Mouse (Mus musculus) CH12.LX (cell line): ENCODE results near the gene Rbm8a. TPM values are rescaled to one million over a fixed set of nuclear protein-coding genes. Genes with fewer than 3 reads are reported as not detected.

Experiments
- DNase-seq: peaks from one replicate; pipeline ENCODE4 v3.0.0-alpha.2; 2013; ENCODE audit errors: extremely low read depth
- H3K27ac ChIP-seq: 2 replicates; pipeline ENCODE4 v1.5.1; 2012; ENCODE audit warnings: low read depth, mild to moderate bottlenecking, control low read depth, moderate library complexity; ENCODE audit not compliant: insufficient read depth
- H3K27me3 ChIP-seq: replicated peaks from 2 replicates; pipeline ENCODE3; 2012; ENCODE audit warnings: inconsistent platforms
- H3K36me3 ChIP-seq, 2 experiments: replicated peaks in 1 of 2; 2 replicates each; pipeline versions ENCODE3 to v1.6.1; 2012; ENCODE audit warnings: inconsistent platforms in 1 of 2, low read length in 1 of 2, mild to moderate bottlenecking in 1 of 2, mixed read lengths in 1 of 2, moderate library complexity in 1 of 2; ENCODE audit not compliant: control insufficient read depth in 1 of 2, insufficient read depth in 1 of 2
- H3K4me1 ChIP-seq, 2 experiments: 2 replicates each; pipeline ENCODE4 v1.6.1; 2012; ENCODE audit warnings: inconsistent platforms in 1 of 2, moderate library complexity in 1 of 2; ENCODE audit not compliant: insufficient read depth in 2 of 2, control insufficient read depth in 1 of 2
- H3K4me2 ChIP-seq: 2 replicates; pipeline ENCODE4 v1.6.1; 2012; ENCODE audit warnings: low read depth, mild to moderate bottlenecking, control low read depth; ENCODE audit not compliant: poor library complexity, insufficient read depth, severe bottlenecking
- H3K4me3 ChIP-seq, 3 experiments: fragments of 150-350 bp in 1 of 3; sonication (generic) in 1 of 3; replicated peaks in 1 of 3; 2 replicates each; pipeline versions ENCODE3 to v1.5.1; 2011 to 2012; ENCODE audit warnings: low read depth in 2 of 3, low read length in 2 of 3, mild to moderate bottlenecking in 2 of 3, moderate library complexity in 2 of 3, control low read depth in 1 of 3, improper control_type of control experiment in 1 of 3, inconsistent platforms in 1 of 3, mixed read lengths in 1 of 3; ENCODE audit not compliant: poor library complexity in 1 of 3
- H3K79me2 ChIP-seq: replicated peaks from 2 replicates; pipeline ENCODE4 v1.6.1; 2012; ENCODE audit warnings: mild to moderate bottlenecking, moderate library complexity; ENCODE audit not compliant: control insufficient read depth, poor library complexity, insufficient read depth, severe bottlenecking; ENCODE audit errors: extremely low read depth
- H3K9ac ChIP-seq: 2 replicates; pipeline ENCODE4 v1.6.1; 2012; ENCODE audit warnings: low read depth, mild to moderate bottlenecking, control low read depth, moderate library complexity; ENCODE audit not compliant: insufficient read depth
- H3K9me3 ChIP-seq: replicated peaks from 2 replicates; pipeline ENCODE3; 2012; ENCODE audit warnings: low read length, inconsistent platforms, mixed read lengths
- CTCF ChIP-seq, 2 experiments: IDR thresholded peaks in 1 of 2; conservative IDR thresholded peaks in 1 of 2; 2 replicates each; pipeline ENCODE4 v1.5.1; 2011 to 2012; ENCODE audit warnings: low read depth in 2 of 2, low read length in 2 of 2, improper control_type of control experiment in 1 of 2, inconsistent platforms in 1 of 2, mild to moderate bottlenecking in 1 of 2, moderate library complexity in 1 of 2
- E2F4 ChIP-seq: IDR thresholded peaks from 2 replicates; pipeline ENCODE4 v1.6.1; 2011; ENCODE audit warnings: low read depth, low read length, improper control_type of control experiment; ENCODE audit not compliant: insufficient replicate concordance
- HCFC1 ChIP-seq: IDR thresholded peaks from 2 replicates; pipeline ENCODE4 v1.6.1; 2012; ENCODE audit warnings: low read depth, mild to moderate bottlenecking, inconsistent platforms, low read length, improper control_type of control experiment
- JUN ChIP-seq: IDR thresholded peaks from 2 replicates; pipeline ENCODE4 v1.6.1; 2011; ENCODE audit warnings: low read depth, mild to moderate bottlenecking, low read length, improper control_type of control experiment, moderate library complexity; ENCODE audit not compliant: insufficient read depth
- MXI1 ChIP-seq: IDR thresholded peaks from 2 replicates; pipeline ENCODE4 v1.6.1; 2011; ENCODE audit warnings: mild to moderate bottlenecking, low read depth, low read length, improper control_type of control experiment
- POLR2A ChIP-seq: IDR thresholded peaks from 2 replicates; pipeline ENCODE4 v1.6.1; 2011; ENCODE audit warnings: low read depth, mild to moderate bottlenecking, improper control_type of control experiment, low read length
- RAD21 ChIP-seq: IDR thresholded peaks from 2 replicates; pipeline ENCODE4 v1.6.1; 2011; ENCODE audit warnings: low read depth, mild to moderate bottlenecking, low read length, improper control_type of control experiment, moderate library complexity
- SMC3 ChIP-seq: IDR thresholded peaks from 2 replicates; pipeline ENCODE4 v1.6.1; 2011; ENCODE audit warnings: low read depth, low read length, improper control_type of control experiment
- USF2 ChIP-seq: conservative IDR thresholded peaks from 2 replicates; pipeline ENCODE4 v1.6.1; 2011; ENCODE audit warnings: low read depth, low read length, improper control_type of control experiment
- ZKSCAN1 ChIP-seq: IDR thresholded peaks from 2 replicates; pipeline ENCODE4 v1.6.1; 2012; ENCODE audit warnings: low read depth, inconsistent platforms, low read length, improper control_type of control experiment, borderline replicate concordance
- dilution Hi-C: fragments of 300-500 bp; cut with MboI; formaldehyde crosslinking; loops from 2 replicates; pipeline ENCODE4 v1.14.3; 2020; ENCODE audit warnings: low sequenced_read_pairs; ENCODE audit not compliant: extremely low pct_unique_long_range_greater_than_20kb, extremely low pct_ligation_motif_present
- in situ Hi-C: fragments of 300-500 bp; cut with MboI; formaldehyde crosslinking; loops from 3 replicates; pipeline ENCODE4 v1.14.3; 2019; ENCODE audit warnings: low sequenced_read_pairs, low pct_ligation_motif_present, low pct_unique_long_range_greater_than_20kb, mixed read lengths
- polyA plus RNA-seq: library from polyadenylated mRNA; unstranded; fragments of >175 nt; gene quantifications from 2 replicates; pipeline ENCODE4 v1.2.1, GENCODE M21; 2012; ENCODE audit warnings: low read depth; ENCODE audit not compliant: insufficient read length
- total RNA-seq, 2 experiments: library from RNA; depleted of rRNA; stranded (reverse); fragments of 300-350 nt in 1 of 2; fragments of >200 nt in 1 of 2; gene quantifications; 2 replicates each; pipeline ENCODE4 v1.2.3; 2012 to 2014

Rbm8a gene
- total and polyA plus RNA-seq, 3 experiments = 59.7 to 187 (median 80.3) TPM

- Histone ChIP-seq H3K4me1 (peaks cover 6 to 21% of the 10 kb centered on the region in 2 experiments), H3K27me3 (no peaks in the 10 kb centered on the region), H3K9me3 (no peaks in the 10 kb centered on the region), H3K9ac (no peak overlapping the region)
- in situ Hi-C loops = no loop called here
- no peak for TF ChIP-seq USF2
- TF ChIP-seq CTCF (conservative IDR thresholded peaks at IDR 0.05 in 1 of 2, IDR thresholded peaks at IDR 0.05 in 1 of 2; ENCODE audit: low read depth in 2 of 2, low read length in 2 of 2) = peak in 1 of 2 experiments; percentile 83
- peak; percentile 63 for TF ChIP-seq SMC3
- no peak for TF ChIP-seq JUN
- TF ChIP-seq RAD21 = peak; percentile 75
- TF ChIP-seq, all 38 proteins: peak for 3
- Histone ChIP-seq H3K79me2 (peaks cover 6% of the 10 kb centered on the region; the same call in 1 of the 2 replicates), H3K27ac (no peak overlapping the region), H3K4me2 (no peak overlapping the region), H3K36me3 (peaks cover 24 to 67% of the 10 kb centered on the region in 2 experiments), H3K4me3 (no peak overlapping the region)
- peak; percentile 67 for DNase-seq
- dilution Hi-C loops = no loop called here
Observed at GRCm38 (mm10) chr3:96639219-96639618, 9.5 kb downstream of the Rbm8a start.

DNA sequence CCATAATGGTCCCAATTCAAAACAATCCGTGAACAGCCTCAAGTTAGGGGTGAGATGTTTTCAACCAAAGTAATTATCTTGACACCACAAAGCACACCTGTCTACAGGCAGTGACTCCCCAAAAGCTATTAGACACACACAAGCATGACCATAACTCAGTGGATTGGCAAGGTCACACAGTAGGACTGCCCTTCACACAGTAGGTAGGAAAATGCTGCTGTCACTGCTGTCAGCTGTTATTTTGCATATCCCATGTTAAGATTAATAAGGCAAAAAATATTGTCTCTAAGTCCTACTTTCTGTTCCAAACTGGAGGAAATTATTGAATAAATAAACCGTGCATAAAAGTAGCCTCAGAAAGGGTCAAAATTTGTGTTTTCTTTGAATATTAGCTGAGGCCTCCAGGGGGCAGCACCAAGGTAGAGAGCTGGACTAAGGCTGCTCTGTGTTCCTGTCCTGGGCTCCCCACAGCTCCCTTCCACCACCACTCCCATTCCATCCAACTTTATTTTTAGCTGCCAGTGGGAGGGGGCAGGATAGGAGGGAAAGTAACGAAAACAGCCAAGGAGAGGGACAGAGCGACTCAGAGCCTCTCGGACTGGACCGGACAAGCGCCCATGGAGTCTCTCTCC is 15.4 kb downstream of the Rbm8a start, which contains the start of gene Itga10:
Gene Itga10 (plus strand): TSS at position 567 of the 632 bp plus-strand sequence.
- peaks cover 21 to 79% of the 10 kb centered on the region in 2 experiments for H3K36me3 ChIP-seq
- H3K4me3 ChIP-seq = no peak within 1 kb of the TSS
- dilution Hi-C loops (no loop called here), in situ Hi-C loops (loop anchor here (5.0 kb wide), 1 partner anchor 103 kb away; no protein-coding TSS in a partner anchor)
- TF ChIP-seq ZKSCAN1 = peak; percentile 99
- TF ChIP-seq RAD21 = peak; percentile 36
- TF ChIP-seq POLR2A = no peak
- TF ChIP-seq SMC3 = peak; percentile 66
- peak; percentile 24 to 73; a peak in 2 of 4 replicates for TF ChIP-seq CTCF (conservative IDR thresholded peaks at IDR 0.05 in 1 of 2, IDR thresholded peaks at IDR 0.05 in 1 of 2; ENCODE audit: low read depth in 2 of 2, low read length in 2 of 2)
- peak; percentile 39 for DNase-seq
- H3K4me1 ChIP-seq = peaks cover 11 to 14% of the 10 kb centered on the region in 2 experiments
- H3K27ac ChIP-seq = no peak within 1 kb of the TSS
- H3K79me2 ChIP-seq = no peaks in the 10 kb centered on the region
- H3K27me3 ChIP-seq = no peaks in the 10 kb centered on the region
- no peaks in the 10 kb centered on the region for H3K9me3 ChIP-seq
- H3K4me2 ChIP-seq = no peak within 1 kb of the TSS
- H3K9ac ChIP-seq = no peak within 1 kb of the TSS

DNA sequence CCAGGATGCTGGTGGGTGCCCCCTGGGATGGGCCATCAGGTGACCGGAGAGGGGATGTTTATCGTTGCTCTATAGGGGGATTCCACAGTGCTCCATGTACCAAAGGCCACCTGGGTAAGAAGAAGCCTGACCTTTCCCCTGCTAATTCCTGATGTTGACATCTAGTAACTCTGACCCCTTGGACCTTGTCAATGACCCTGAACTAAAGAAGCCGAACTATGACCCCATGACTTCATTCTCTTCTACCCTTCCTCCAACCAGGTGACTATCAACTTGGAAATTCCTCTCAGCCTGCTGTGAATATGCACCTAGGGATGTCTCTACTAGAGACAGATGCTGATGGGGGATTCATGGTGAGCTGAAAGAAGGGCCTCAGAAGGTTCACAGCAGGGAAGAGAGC is 17.6 kb downstream of the Rbm8a start:
- dilution Hi-C loops = no loop called here
- Histone ChIP-seq H3K36me3 (peaks cover 30 to 77% of the 10 kb centered on the region in 2 experiments), H3K9ac (no peak overlapping the region), H3K27me3 (no peaks in the 10 kb centered on the region), H3K27ac (no peak overlapping the region), H3K4me3 (no peak overlapping the region), H3K4me2 (no peak overlapping the region), H3K9me3 (no peaks in the 10 kb centered on the region), H3K4me1 (peaks cover 15 to 20% of the 10 kb centered on the region in 2 experiments), H3K79me2 (no peaks in the 10 kb centered on the region)
- DNase-seq = no peak
- in situ Hi-C loops = loop anchor here (5.0 kb wide), 1 partner anchor 105 kb away; no protein-coding TSS in a partner anchor
- TF ChIP-seq USF2 (no peak), HCFC1 (no peak), RAD21 (no peak), E2F4 (no peak), MXI1 (no peak)
